Mouse (Mus musculus) bone marrow macrophage, adult 2 months (primary cell): ENCODE results near the gene Grap.

Experiments
- CTCF ChIP-seq: IDR thresholded peaks from 2 replicates; pipeline ENCODE4 v1.5.1; 2012; ENCODE audit warnings: low read depth, mild to moderate bottlenecking, low read length, moderate library complexity
- POLR2A ChIP-seq: IDR thresholded peaks from 2 replicates; pipeline ENCODE4 v1.6.1; 2012; ENCODE audit warnings: mild to moderate bottlenecking, low read depth, low read length, borderline replicate concordance

- TF ChIP-seq CTCF (no peak), POLR2A (no peak)
Measured at GRCm38 (mm10) chr11:61674839-61675159, 21.7 kb downstream of the Grap start.
